ENCODE assay signal across 38 mouse cellular contexts in the genomic region with DNA sequence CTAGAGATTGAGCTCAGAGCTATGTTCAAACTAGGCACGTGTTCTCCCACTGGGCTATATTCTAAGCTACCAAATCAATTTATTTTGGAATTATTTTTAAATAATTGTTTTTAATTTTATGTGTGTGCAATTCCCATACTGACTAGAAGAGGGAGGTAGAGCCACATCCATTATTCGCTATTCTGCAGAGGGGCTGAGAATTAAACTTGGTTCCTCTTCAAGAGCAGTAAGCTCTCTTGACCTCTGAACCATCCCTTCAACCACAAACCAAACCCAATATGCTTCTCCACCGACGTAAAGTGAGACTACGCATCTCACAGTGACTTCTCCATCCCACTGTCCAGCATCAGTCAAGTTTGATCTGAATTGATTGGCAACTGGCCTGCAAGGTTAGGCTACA. TPM values are rescaled to one million over a fixed set of nuclear protein-coding genes. Genes with fewer than 3 reads are reported as not detected.
DNase-seq lines count a peak whose midpoint lies in the region; TF ChIP-seq lines count a peak whose summit lies in the region.
"Had no signal": no experiment of that assay in that cellular context is flagged by ENCODE, and none has a peak within 500 bp of the region (broad histone marks: within the 10 kb centered on the region; RNA-seq: fewer than 3 reads in every experiment).

No protein-coding gene starts in this region.

- TF ChIP-seq CTCF in heart, adult 2 months (IDR thresholded peaks at IDR 0.05): peak; percentile 67

- H3K4me1 ChIP-seq in heart, adult 2 months (ENCODE audit: control insufficient read depth, insufficient read depth, low read length): peaks cover 2% of the 10 kb centered on the region
- H3K4me1 ChIP-seq: limb, embryonic 12.5 days; midbrain, embryonic 15.5 days had no signal

- H3K4me3 ChIP-seq in heart, adult 2 months: no peak overlapping the region
- H3K4me3 ChIP-seq: hindbrain, embryonic 13.5 days; limb, embryonic 12.5 days; liver, embryonic 15.5 days; midbrain, embryonic 15.5 days had no signal

- DNase-seq in heart, adult 2 months: no peak
- no peak for DNase-seq in heart, adult 9 months (ENCODE audit: low spot score in 2 of 2)
- peak; percentile 45 for DNase-seq in retina, embryonic 14.5 days (ENCODE audit: low spot score)
- DNase-seq in retina, postnatal 1 day: no peak
- peak; percentile 14 for DNase-seq in MEL-GATA-1-ER (ENCODE audit: extremely low read depth, low read depth)
- DNase-seq in c-Kit-positive CD71-negative TER-119-negative erythroid progenitor cells, embryonic 14.5 days (ENCODE audit: low read depth): peak; percentile 6
- no peak for DNase-seq in frontal cortex, postnatal 14 days (ENCODE audit: low spot score in 2 of 2)
- no peak for DNase-seq in layer of hippocampus, adult 9-11 months
- DNase-seq: adrenal gland, adult 2 months; adrenal gland, postnatal 36 days; B cell, adult 2 months; cerebellum, adult 2 months; gastrocnemius, postnatal 14 days; heart, postnatal 36 days; kidney, adult 9 months; kidney, postnatal 25 days; layer of hippocampus, postnatal 36 days; lung, embryonic 14.5 days; lung, postnatal 14 days; right cerebral cortex, postnatal 4 days; thymus, adult 2 months; thymus, postnatal 36 days had no signal

- H3K27me3 ChIP-seq in heart, adult 2 months (ENCODE audit: control insufficient read depth, insufficient read depth, low read length): peaks cover 2% of the 10 kb centered on the region
- H3K27me3 ChIP-seq: midbrain, embryonic 15.5 days had no signal

- TF ChIP-seq EP300 in heart, adult 2 months (IDR thresholded peaks at IDR 0.05; ENCODE audit: insufficient read depth, low read depth, low read length): no peak

- WGBS in heart, adult 2 months: 82% methylated on average over 5 of the region's 5 CpGs

- H3K36me3 ChIP-seq in heart, adult 2 months (ENCODE audit: control insufficient read depth, insufficient read depth, low read length): no peaks in the 10 kb centered on the region
- H3K36me3 ChIP-seq: limb, embryonic 12.5 days; liver, embryonic 15.5 days had no signal

- intact Hi-C loops in heart, adult 2 months (cut with DNase I): no loop called here

- H3K9ac ChIP-seq in heart, adult 2 months (ENCODE audit: low read depth, low read length): no peak overlapping the region
- H3K9ac ChIP-seq: hindbrain, embryonic 13.5 days; limb, embryonic 12.5 days; liver, embryonic 15.5 days; lung, embryonic 14.5 days; midbrain, embryonic 15.5 days had no signal

- H3K79me2 ChIP-seq in heart, adult 2 months (replicated peaks; ENCODE audit: control insufficient read depth, insufficient read depth, low read length): no peaks in the 10 kb centered on the region

- TF ChIP-seq POLR2A in heart, adult 2 months (IDR thresholded peaks at IDR 0.05; ENCODE audit: insufficient read depth, low read depth, low read length): no peak

- no peak overlapping the region for H3K27ac ChIP-seq in heart, adult 2 months
- H3K27ac ChIP-seq: hindbrain, embryonic 13.5 days; limb, embryonic 12.5 days; liver, embryonic 15.5 days; midbrain, embryonic 15.5 days; stomach, postnatal 0 days had no signal

RNA-seq across cellular contexts. Expression of a gene that starts 18.1 kb away (rescaled TPM):
- 10 to 100 TPM; 10.1 to 11.2 TPM for total RNA-seq in heart, adult 2 months (2021)
- 11.2 and 13.3 TPM in 2 replicates for polyA plus RNA-seq in heart, adult 2 months (2012; rRNA removed)

RNA-seq across cellular contexts. Expression of a gene that starts 43.7 kb away (rescaled TPM):
- total RNA-seq in heart, adult 2 months (2021): not detected
- not detected in 2 replicates for polyA plus RNA-seq in heart, adult 2 months (2012; rRNA removed)
- total RNA-seq: adrenal gland, adult 2 months; adrenal gland, postnatal 36 days; gastrocnemius, postnatal 14 days; granulocyte monocyte progenitor cell, adult 5-6 weeks; heart, postnatal 36 days; left cerebral cortex, postnatal 25 days; liver, adult 2 months; neutrophil, adult 5-6 weeks had no signal
- polyA plus RNA-seq: adrenal gland, adult 2 months; brain, embryonic 14.5 days; embryonic facial prominence, embryonic 11.5 days; forebrain, embryonic 14.5 days; heart, embryonic 11.5 days; heart, embryonic 16.5 days; hindbrain, embryonic 13.5 days; limb, embryonic 12.5 days; liver, adult 2 months; liver, embryonic 15.5 days; lung, embryonic 14.5 days; midbrain, embryonic 15.5 days; neural tube, embryonic 11.5 days had no signal

RNA-seq across cellular contexts. Expression of a gene that starts 44.2 kb away (rescaled TPM):
- total RNA-seq in heart, adult 2 months (2021): not detected
- polyA plus RNA-seq in heart, adult 2 months (2012; rRNA removed): 0.08 and 0.12 TPM in 2 replicates
- total RNA-seq: gastrocnemius, postnatal 14 days; granulocyte monocyte progenitor cell, adult 5-6 weeks; heart, postnatal 36 days; liver, adult 2 months; neutrophil, adult 5-6 weeks had no signal
- polyA plus RNA-seq: heart, embryonic 11.5 days; liver, adult 2 months; liver, embryonic 15.5 days; spleen, adult 2 months had no signal

RNA-seq across cellular contexts. Expression of a gene that starts 53.5 kb away (rescaled TPM):
- 10 to 100 TPM; 13.4 to 15.2 TPM for total RNA-seq in heart, adult 2 months (2021)
- 7.4 and 9.8 TPM in 2 replicates for polyA plus RNA-seq in heart, adult 2 months (2012; rRNA removed)

Comparison
In these comparisons a context has a peak if more than half of its experiments do, and no peak if none do; other contexts are left out.
1. DNase-seq: peak in retina, embryonic 14.5 days (single experiment), MEL-GATA-1-ER (single experiment) and c-Kit-positive CD71-negative TER-119-negative erythroid progenitor cells, embryonic 14.5 days (single experiment); none in heart, adult 2 months (0 of 2), heart, adult 9 months (0 of 2), retina, postnatal 1 day (single experiment), frontal cortex, postnatal 14 days (0 of 2) and layer of hippocampus, adult 9-11 months (single experiment).